Mouse (Mus musculus) MEL (cell line): ENCODE results near the gene Exoc6b. TPM values are rescaled to one million over a fixed set of nuclear protein-coding genes. Genes with fewer than 3 reads are reported as not detected.

ENCODE experiments used
- DNase-seq: peaks from one replicate; pipeline ENCODE4 v3.0.0; 2011; ENCODE audit warnings: low read depth, low spot score
- H3K27ac ChIP-seq: 2 replicates; pipeline ENCODE4 v1.5.1; 2012; ENCODE audit warnings: low read depth, mild to moderate bottlenecking, control low read depth, low read length, moderate library complexity; ENCODE audit not compliant: control insufficient read depth
- H3K27me3 ChIP-seq, 2 experiments: fragments of 150-350 bp in 1 of 2; sonication (generic) in 1 of 2; 2 replicates each; pipeline ENCODE4 v1.6.1; 2012; ENCODE audit warnings: low read length in 2 of 2, mild to moderate bottlenecking in 2 of 2, improper control_type of control experiment in 1 of 2, moderate library complexity in 1 of 2; ENCODE audit not compliant: insufficient read depth in 2 of 2, control insufficient read depth in 1 of 2
- H3K36me3 ChIP-seq, 2 experiments: 2 replicates each; pipeline ENCODE4 v1.6.1; 2012 to 2014; ENCODE audit warnings: low read length in 2 of 2, improper control_type of control experiment in 1 of 2, inconsistent platforms in 1 of 2, mild to moderate bottlenecking in 1 of 2; ENCODE audit not compliant: insufficient read depth in 2 of 2, control insufficient read depth in 1 of 2
- H3K4me1 ChIP-seq, 2 experiments: fragments of 150-350 bp in 1 of 2; sonication (generic) in 1 of 2; 2 replicates each; pipeline ENCODE4 v1.6.1; 2012; ENCODE audit warnings: low read length in 2 of 2, improper control_type of control experiment in 1 of 2, mild to moderate bottlenecking in 1 of 2; ENCODE audit not compliant: insufficient read depth in 2 of 2, control insufficient read depth in 1 of 2
- H3K4me3 ChIP-seq, 2 experiments: fragments of 150-350 bp in 1 of 2; sonication (generic) in 1 of 2; 2 replicates each; pipeline ENCODE4 v1.5.1; 2012; ENCODE audit warnings: low read depth in 2 of 2, low read length in 2 of 2, mild to moderate bottlenecking in 2 of 2, moderate library complexity in 2 of 2, control low read depth in 1 of 2, improper control_type of control experiment in 1 of 2; ENCODE audit not compliant: control insufficient read depth in 1 of 2, insufficient read depth in 1 of 2
- H3K79me2 ChIP-seq: 2 replicates; pipeline ENCODE4 v1.6.1; 2012; ENCODE audit warnings: mild to moderate bottlenecking, low read length, moderate library complexity; ENCODE audit not compliant: control insufficient read depth, poor library complexity, insufficient read depth
- H3K9ac ChIP-seq: 2 replicates; pipeline ENCODE4 v1.6.1; 2012; ENCODE audit warnings: low read depth, mild to moderate bottlenecking, control low read depth, low read length, moderate library complexity; ENCODE audit not compliant: control insufficient read depth, poor library complexity, severe bottlenecking
- H3K9me3 ChIP-seq: fragments of 150-350 bp; sonication (generic); replicated peaks from 2 replicates; pipeline ENCODE4 v1.6.1; 2012; ENCODE audit warnings: mild to moderate bottlenecking, low read length, improper control_type of control experiment, moderate library complexity; ENCODE audit not compliant: insufficient read depth
- BHLHE40 ChIP-seq: IDR thresholded peaks from 2 replicates; pipeline ENCODE4 v1.6.1; 2012; ENCODE audit warnings: low read depth, mild to moderate bottlenecking, inconsistent platforms, low read length, improper control_type of control experiment, borderline replicate concordance
- CHD1 ChIP-seq: IDR thresholded peaks from 2 replicates; pipeline ENCODE4 v1.6.1; 2012; ENCODE audit warnings: low read depth, mild to moderate bottlenecking, inconsistent platforms, low read length, improper control_type of control experiment
- CTCF ChIP-seq, 3 experiments: IDR thresholded peaks in 2 of 3; conservative IDR thresholded peaks in 1 of 3; 2 replicates each; pipeline ENCODE4 v1.5.1; 2011 to 2012; ENCODE audit warnings: low read length in 3 of 3, low read depth in 2 of 3, mild to moderate bottlenecking in 2 of 3, improper control_type of control experiment in 1 of 3, inconsistent platforms in 1 of 3, mixed read lengths in 1 of 3, moderate library complexity in 1 of 3; ENCODE audit not compliant: control insufficient read depth in 1 of 3, insufficient read depth in 1 of 3, poor library complexity in 1 of 3, severe bottlenecking in 1 of 3
- E2F4 ChIP-seq: IDR thresholded peaks from 2 replicates; pipeline ENCODE4 v1.6.1; 2011; ENCODE audit warnings: low read depth, low read length, improper control_type of control experiment, borderline replicate concordance
- EP300 ChIP-seq, 2 experiments: IDR thresholded peaks; 2 replicates each; pipeline ENCODE4 v1.6.1; 2011; ENCODE audit warnings: improper control_type of control experiment in 2 of 2, low read length in 2 of 2, low read depth in 1 of 2, mild to moderate bottlenecking in 1 of 2
- GABPA ChIP-seq: IDR thresholded peaks from 2 replicates; pipeline ENCODE4 v1.6.1; 2012; ENCODE audit warnings: low read depth, mild to moderate bottlenecking, inconsistent platforms, low read length, improper control_type of control experiment, moderate library complexity
- GATA1 ChIP-seq: IDR thresholded peaks from 2 replicates; pipeline ENCODE4 v1.6.1; 2011; ENCODE audit warnings: low read depth, low read length, improper control_type of control experiment
- HCFC1 ChIP-seq: IDR thresholded peaks from 2 replicates; pipeline ENCODE4 v1.6.1; 2012; ENCODE audit warnings: low read depth, mild to moderate bottlenecking, inconsistent platforms, low read length, improper control_type of control experiment, moderate library complexity
- MAZ ChIP-seq: IDR thresholded peaks from 2 replicates; pipeline ENCODE4 v1.6.1; 2012; ENCODE audit warnings: low read depth, mild to moderate bottlenecking, inconsistent platforms, low read length, improper control_type of control experiment
- MEF2A ChIP-seq: IDR thresholded peaks from 2 replicates; pipeline ENCODE4 v1.6.1; 2014; ENCODE audit warnings: low read depth, mild to moderate bottlenecking, inconsistent platforms, low read length, improper control_type of control experiment; ENCODE audit not compliant: poor library complexity, insufficient replicate concordance, severe bottlenecking; ENCODE audit errors: extremely low read depth
- MXI1 ChIP-seq: IDR thresholded peaks from 2 replicates; pipeline ENCODE4 v1.6.1; 2011; ENCODE audit warnings: mild to moderate bottlenecking, low read depth, low read length, improper control_type of control experiment
- MYC ChIP-seq: IDR thresholded peaks from 2 replicates; pipeline ENCODE4 v1.6.1; 2011; ENCODE audit warnings: low read depth, mild to moderate bottlenecking, low read length, improper control_type of control experiment, moderate library complexity
- NRF1 ChIP-seq: IDR thresholded peaks from 2 replicates; pipeline ENCODE4 v1.6.1; 2014; ENCODE audit warnings: low read depth, mild to moderate bottlenecking, inconsistent platforms, low read length, improper control_type of control experiment, moderate library complexity; ENCODE audit not compliant: poor library complexity, insufficient read depth, severe bottlenecking
- POLR2AphosphoS5 ChIP-seq: IDR thresholded peaks from 2 replicates; pipeline ENCODE4 v1.6.1; 2012; ENCODE audit warnings: low read depth, borderline replicate concordance, mild to moderate bottlenecking, inconsistent platforms, low read length, moderate library complexity, mixed read lengths
- RAD21 ChIP-seq: IDR thresholded peaks from 2 replicates; pipeline ENCODE4 v1.6.1; 2011; ENCODE audit warnings: mild to moderate bottlenecking, low read depth, low read length, improper control_type of control experiment
- SIN3A ChIP-seq: IDR thresholded peaks from 2 replicates; pipeline ENCODE4 v1.6.1; 2012; ENCODE audit warnings: low read length, improper control_type of control experiment, inconsistent platforms
- SMC3 ChIP-seq: IDR thresholded peaks from 2 replicates; pipeline ENCODE4 v1.6.1; 2011; ENCODE audit warnings: low read depth, low read length, improper control_type of control experiment
- TAL1 ChIP-seq: IDR thresholded peaks from 2 replicates; pipeline ENCODE4 v1.6.1; 2012; ENCODE audit warnings: mild to moderate bottlenecking, inconsistent platforms, low read length, moderate library complexity, mixed read lengths
- TBP ChIP-seq: IDR thresholded peaks from 2 replicates; pipeline ENCODE4 v1.8.0; 2011; ENCODE audit warnings: low read depth, low read length, improper control_type of control experiment
- USF1 ChIP-seq: IDR thresholded peaks from 2 replicates; pipeline ENCODE4 v1.6.1; 2014; ENCODE audit warnings: low read depth, mild to moderate bottlenecking, inconsistent platforms, low read length, improper control_type of control experiment, moderate library complexity
- ZC3H11A ChIP-seq: IDR thresholded peaks from 2 replicates; pipeline ENCODE4 v1.6.1; 2012; ENCODE audit warnings: low read depth, mild to moderate bottlenecking, inconsistent platforms, low read length, improper control_type of control experiment
- polyA plus RNA-seq, 2 experiments: library from polyadenylated mRNA; stranded (reverse) in 1 of 2; unstranded in 1 of 2; fragments of >175 nt in 1 of 2; fragments of >200 nt in 1 of 2; gene quantifications; 2 replicates each; pipeline versions ENCODE4 v1.2.1 to v1.2.4; 2012; ENCODE audit warnings: low replicate concordance in 2 of 2, low read depth in 1 of 2; ENCODE audit not compliant: insufficient read length in 2 of 2, insufficient read depth in 1 of 2, missing spikeins in 1 of 2
- total RNA-seq: library from RNA; depleted of rRNA; stranded (reverse); fragments of 300-350 nt; gene quantifications from 2 replicates; pipeline ENCODE4 v1.2.3, GENCODE M21; 2012

Gene Exoc6b
- total and polyA plus RNA-seq, 3 experiments = 3.4 to 6.5 TPM; not detected in 1

- Histone ChIP-seq H3K79me2 (no peaks in the 10 kb centered on the region), H3K4me3 (no peak overlapping the region), H3K27me3 (no peaks in the 10 kb centered on the region), H3K36me3 (no peaks in the 10 kb centered on the region), H3K4me1 (no peaks in the 10 kb centered on the region), H3K9ac (no peak overlapping the region), H3K9me3 (no peaks in the 10 kb centered on the region), H3K27ac (no peak overlapping the region)
- TF ChIP-seq GATA1 (no peak), CHD1 (no peak), ZC3H11A (no peak), USF1 (no peak), RAD21 (no peak), MEF2A (no peak), TBP (no peak), SIN3A (no peak), POLR2AphosphoS5 (no peak), NRF1 (no peak), MAZ (no peak), TAL1 (no peak), E2F4 (no peak), BHLHE40 (no peak)
- no peak for DNase-seq
These were observed 470.6 kb downstream of the Exoc6b start for GRCm38 (mm10) chr6:84598725-84599124.

GRCm38 (mm10) chr6:84594626-84595025 is 474.7 kb downstream of the Exoc6b start:
- Histone ChIP-seq H3K27me3 (no peaks in the 10 kb centered on the region), H3K36me3 (no peaks in the 10 kb centered on the region)
- TF ChIP-seq MEF2A (no peak), SIN3A (no peak), CTCF (IDR thresholded peaks at IDR 0.05 in 2 of 3, conservative IDR thresholded peaks at IDR 0.05 in 1 of 3; ENCODE audit: control insufficient read depth in 1 of 3, insufficient read depth in 1 of 3, low read depth in 2 of 3, low read length in 3 of 3, poor library complexity in 1 of 3, severe bottlenecking in 1 of 3) (no peak), EP300 (IDR thresholded peaks at IDR 0.05; ENCODE audit: low read depth in 1 of 2, low read length in 2 of 2) (no peak), GATA1 (no peak), RAD21 (no peak), MYC (no peak), SMC3 (no peak), NRF1 (no peak), HCFC1 (no peak), MXI1 (no peak), GABPA (no peak)
- TF ChIP-seq, all 39 proteins: peak for 0
- DNase-seq = no peak
- Histone ChIP-seq H3K27ac (no peak overlapping the region), H3K4me1 (no peaks in the 10 kb centered on the region), H3K9ac (no peak overlapping the region), H3K4me3 (no peak overlapping the region), H3K9me3 (no peaks in the 10 kb centered on the region), H3K79me2 (no peaks in the 10 kb centered on the region)
